Mouse (Mus musculus): ENCODE measurements at regions not wholly inside any gene's neighbourhood (a gene's known extent, or its start where the extent isn't known, plus 50 kb on each side); places are given as distances from the start of the nearest gene placed in this dataset.
A peak's percentile ranks its signal among the peaks of the same experiment; 100 is the strongest.

GRCm38 (mm10) chr3:70384235-70384634 is 376.8 kb downstream of the Otol1 start:
- Histone ChIP-seq H3K4me1 (no peaks in the 10 kb centered on the region), H3K9ac (replicated peaks) (no peak overlapping the region), H3K27me3 (no peaks in the 10 kb centered on the region), H3K36me3 (no peaks in the 10 kb centered on the region), H3K4me3 (no peak overlapping the region), H3K27ac (replicated peaks) (no peak overlapping the region), H3K9me3 (no peaks in the 10 kb centered on the region), H3K4me2 (replicated peaks) (no peak overlapping the region)
- ATAC-seq (replicated peaks): 0 out of 2 replicates have a peak, but pooled peaks have one; percentile 29
- 71% methylated on average over 1 of the region's 1 CpGs for WGBS

- H3K27me3 ChIP-seq: no peaks in the 10 kb centered on the region
- H3K4me3 ChIP-seq: no peak overlapping the region
- no peaks in the 10 kb centered on the region for H3K4me1 ChIP-seq
- H3K4me2 ChIP-seq (replicated peaks): no peak overlapping the region
- H3K27ac ChIP-seq (replicated peaks): no peak overlapping the region
- no peak overlapping the region for H3K9ac ChIP-seq (replicated peaks)
- WGBS: 82% methylated on average over 4 of the region's 4 CpGs
- ATAC-seq (replicated peaks): no peak
- no peaks in the 10 kb centered on the region for H3K9me3 ChIP-seq
- no peaks in the 10 kb centered on the region for H3K36me3 ChIP-seq
Measured at GRCm38 (mm10) chr3:70385961-70386360, 378.5 kb downstream of the Otol1 start.

GRCm38 (mm10) chr3:70401187-70401586 is 393.8 kb downstream of the Otol1 start:
- Histone ChIP-seq H3K36me3 (no peaks in the 10 kb centered on the region), H3K9ac (replicated peaks) (no peak overlapping the region), H3K4me2 (replicated peaks) (no peak overlapping the region), H3K4me1 (no peaks in the 10 kb centered on the region), H3K4me3 (no peak overlapping the region), H3K27me3 (no peaks in the 10 kb centered on the region), H3K27ac (replicated peaks) (no peak overlapping the region), H3K9me3 (no peaks in the 10 kb centered on the region)
- no peak for ATAC-seq (replicated peaks)
- 44% methylated on average over 2 of the region's 2 CpGs for WGBS

- H3K27ac ChIP-seq (replicated peaks): no peak overlapping the region
- no peaks in the 10 kb centered on the region for H3K9me3 ChIP-seq
- H3K4me3 ChIP-seq: no peak overlapping the region
- no peak overlapping the region for H3K4me2 ChIP-seq (replicated peaks)
- H3K9ac ChIP-seq (replicated peaks): no peak overlapping the region
- 80% methylated on average over 1 of the region's 1 CpGs for WGBS
- H3K27me3 ChIP-seq: no peaks in the 10 kb centered on the region
- no peak for ATAC-seq (replicated peaks)
- no peaks in the 10 kb centered on the region for H3K4me1 ChIP-seq
- H3K36me3 ChIP-seq: no peaks in the 10 kb centered on the region
Measured at GRCm38 (mm10) chr3:70406571-70406970, 399.2 kb downstream of the Otol1 start.

GRCm38 (mm10) chr3:70418273-70418672 is 410.9 kb downstream of the Otol1 start:
- H3K4me3 ChIP-seq: no peak overlapping the region
- H3K27ac ChIP-seq (replicated peaks): no peak overlapping the region
- H3K4me1 ChIP-seq: no peaks in the 10 kb centered on the region
- H3K9ac ChIP-seq (replicated peaks): no peak overlapping the region
- H3K4me2 ChIP-seq (replicated peaks): no peak overlapping the region
- ATAC-seq (replicated peaks): no peak
- H3K27me3 ChIP-seq: no peaks in the 10 kb centered on the region
- 78% methylated on average over 4 of the region's 4 CpGs for WGBS
- H3K9me3 ChIP-seq: no peaks in the 10 kb centered on the region
- no peaks in the 10 kb centered on the region for H3K36me3 ChIP-seq

GRCm38 (mm10) chr3:70422016-70422415 is 414.6 kb downstream of the Otol1 start:
- no peak overlapping the region for H3K27ac ChIP-seq (replicated peaks)
- ATAC-seq (replicated peaks): no peak
- no peaks in the 10 kb centered on the region for H3K9me3 ChIP-seq
- H3K4me2 ChIP-seq (replicated peaks): no peak overlapping the region
- no peak overlapping the region for H3K4me3 ChIP-seq
- no peaks in the 10 kb centered on the region for H3K36me3 ChIP-seq
- 95% methylated on average over 1 of the region's 1 CpGs for WGBS
- no peaks in the 10 kb centered on the region for H3K4me1 ChIP-seq
- no peaks in the 10 kb centered on the region for H3K27me3 ChIP-seq
- no peak overlapping the region for H3K9ac ChIP-seq (replicated peaks)

- Histone ChIP-seq H3K4me2 (replicated peaks) (no peak overlapping the region), H3K27me3 (no peaks in the 10 kb centered on the region), H3K9me3 (no peaks in the 10 kb centered on the region), H3K36me3 (no peaks in the 10 kb centered on the region), H3K9ac (replicated peaks) (no peak overlapping the region), H3K4me3 (no peak overlapping the region), H3K4me1 (no peaks in the 10 kb centered on the region), H3K27ac (replicated peaks) (no peak overlapping the region)
- WGBS: 81% methylated on average over 3 of the region's 3 CpGs
- ATAC-seq (replicated peaks): no peak
Measured at GRCm38 (mm10) chr3:70422669-70423068, 415.3 kb downstream of the Otol1 start.

- 84% methylated on average over 4 of the region's 4 CpGs for WGBS
Measured at GRCm38 (mm10) chr3:70436671-70437070, 429.3 kb downstream of the Otol1 start.

GRCm38 (mm10) chr3:70457181-70457847 is 449.9 kb downstream of the Otol1 start:
- peaks cover 11% of the 10 kb centered on the region for H3K4me1 ChIP-seq
- ATAC-seq (replicated peaks): peak; percentile 55

More at GRCm38 (mm10) chr3:70436671-70437070, 429.3 kb downstream of the Otol1 start:
- no peaks in the 10 kb centered on the region for H3K4me1 ChIP-seq
- H3K4me2 ChIP-seq (replicated peaks): no peak overlapping the region
- no peak overlapping the region for H3K4me3 ChIP-seq
- no peaks in the 10 kb centered on the region for H3K36me3 ChIP-seq
- H3K27me3 ChIP-seq: no peaks in the 10 kb centered on the region
- no peaks in the 10 kb centered on the region for H3K9me3 ChIP-seq
- H3K27ac ChIP-seq (replicated peaks): no peak overlapping the region
- no peak for ATAC-seq (replicated peaks)
- no peak overlapping the region for H3K9ac ChIP-seq (replicated peaks)

GRCm38 (mm10) chr3:70460811-70461210 is 453.4 kb downstream of the Otol1 start:
- WGBS: 94% methylated on average over 2 of the region's 2 CpGs

More at GRCm38 (mm10) chr3:70457181-70457847, 449.9 kb downstream of the Otol1 start:
- 0 out of 2 replicates have a peak overlapping the region, but pooled peaks have one; percentile 23 for H3K27ac ChIP-seq (replicated peaks)
- WGBS: 23% methylated on average over 2 of the region's 2 CpGs
- H3K9ac ChIP-seq (replicated peaks): no peak overlapping the region
- no peak overlapping the region for H3K4me3 ChIP-seq
- H3K9me3 ChIP-seq: no peaks in the 10 kb centered on the region
- no peak overlapping the region for H3K4me2 ChIP-seq (replicated peaks)
- H3K27me3 ChIP-seq: no peaks in the 10 kb centered on the region
- no peaks in the 10 kb centered on the region for H3K36me3 ChIP-seq

GRCm38 (mm10) chr3:70463221-70463620 is 455.8 kb downstream of the Otol1 start:
- ATAC-seq (replicated peaks): no peak
- Histone ChIP-seq H3K36me3 (no peaks in the 10 kb centered on the region), H3K9ac (replicated peaks) (no peak overlapping the region), H3K9me3 (no peaks in the 10 kb centered on the region), H3K4me3 (no peak overlapping the region), H3K4me2 (replicated peaks) (no peak overlapping the region), H3K4me1 (no peaks in the 10 kb centered on the region), H3K27me3 (no peaks in the 10 kb centered on the region), H3K27ac (replicated peaks) (no peak overlapping the region)

More at GRCm38 (mm10) chr3:70460811-70461210, 453.4 kb downstream of the Otol1 start:
- peaks cover 11% of the 10 kb centered on the region for H3K4me1 ChIP-seq
- H3K9ac ChIP-seq (replicated peaks): no peak overlapping the region
- H3K27ac ChIP-seq (replicated peaks): no peak overlapping the region
- H3K9me3 ChIP-seq: no peaks in the 10 kb centered on the region
- no peaks in the 10 kb centered on the region for H3K27me3 ChIP-seq
- H3K4me3 ChIP-seq: no peak overlapping the region
- no peaks in the 10 kb centered on the region for H3K36me3 ChIP-seq
- no peak for ATAC-seq (replicated peaks)
- no peak overlapping the region for H3K4me2 ChIP-seq (replicated peaks)

GRCm38 (mm10) chr3:70482521-70482920 is 475.1 kb downstream of the Otol1 start:
- no peaks in the 10 kb centered on the region for H3K27me3 ChIP-seq
- H3K36me3 ChIP-seq: no peaks in the 10 kb centered on the region
- peak; percentile 99 for ATAC-seq (replicated peaks)
- peak overlapping the region; percentile 31 for H3K4me2 ChIP-seq (replicated peaks)
- 0 out of 2 replicates have a peak overlapping the region, but pooled peaks have one; percentile 12 for H3K4me3 ChIP-seq
- peak overlapping the region; percentile 82 for H3K27ac ChIP-seq (replicated peaks)
- H3K9me3 ChIP-seq: no peaks in the 10 kb centered on the region
- H3K9ac ChIP-seq (replicated peaks): peak overlapping the region; percentile 13; the same call in 1 of the 2 replicates
- H3K4me1 ChIP-seq: peaks cover 15% of the 10 kb centered on the region
- 10% methylated on average over 9 of the region's 9 CpGs for WGBS
